Comparison of ENCODE assay signal across 8 mouse cellular contexts in the genomic region with DNA sequence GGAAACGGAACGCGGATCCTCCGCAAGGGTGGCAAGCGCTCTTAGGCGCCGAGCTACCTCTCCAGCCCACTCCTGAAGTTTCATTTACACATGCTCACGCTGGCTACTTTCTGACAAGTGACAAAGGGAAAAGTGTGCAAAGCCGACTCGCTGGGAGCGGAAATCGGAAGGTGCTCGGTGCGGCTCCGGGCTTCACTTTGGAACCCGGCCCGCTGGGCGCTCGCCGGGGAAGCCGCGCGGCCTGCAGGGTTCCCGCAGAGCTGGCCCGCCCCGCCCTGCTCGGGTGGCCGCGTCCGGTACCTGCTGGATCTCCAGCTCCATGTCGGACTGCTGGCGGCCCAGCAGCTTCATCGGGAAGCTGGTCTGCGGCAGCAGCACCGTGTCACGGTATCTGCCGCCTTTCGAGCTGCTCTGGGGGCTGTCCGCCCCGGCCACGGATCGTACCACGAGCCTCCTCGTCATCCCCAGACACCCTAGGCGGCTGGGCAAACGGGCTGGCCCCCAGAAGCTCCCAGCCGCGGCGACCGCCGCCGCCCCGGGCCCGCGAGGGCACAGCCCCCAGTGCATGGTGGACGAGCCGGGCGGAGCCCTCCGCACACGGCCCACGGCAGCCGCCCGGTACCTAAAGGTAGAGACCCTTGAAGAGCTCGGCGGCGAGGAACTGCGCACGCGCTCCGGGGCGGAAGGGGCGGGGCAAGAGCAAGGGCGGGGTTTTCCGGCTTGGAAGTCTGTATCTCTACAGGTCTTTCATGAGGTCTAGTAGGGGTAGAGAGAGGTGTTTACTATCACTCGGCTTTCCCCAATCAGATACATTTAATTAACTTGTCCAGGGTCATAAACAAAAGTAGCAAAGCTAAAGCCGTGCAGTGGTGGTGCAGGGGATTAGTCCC. TPM values are rescaled to one million over a fixed set of nuclear protein-coding genes. Genes with fewer than 3 reads are reported as not detected.
A peak's percentile ranks its signal among the peaks of the same experiment; 100 is the strongest.
DNase-seq lines count a peak whose midpoint lies in the region; ATAC-seq and TF ChIP-seq lines count a peak whose summit lies in the region.

A gene (minus strand): TSS at position 676 of the 890 bp plus-strand sequence.

- under 1% methylated on average over 76 of the region's 76 CpGs for WGBS in heart, embryonic 11.5 days (ENCODE audit: insufficient replicate concordance)
- under 1% methylated on average over 73 of the region's 76 CpGs for WGBS in kidney, postnatal 0 days
- under 1% methylated on average over 76 of the region's 76 CpGs for WGBS in liver, embryonic 11.5 days
- under 1% methylated on average over 76 of the region's 76 CpGs for WGBS in stomach, embryonic 14.5 days

- H3K36me3 ChIP-seq in heart, embryonic 11.5 days (ENCODE audit: control insufficient read depth, insufficient read depth, low read length) = peaks cover 9% of the 10 kb centered on the region
- peaks cover 20% of the 10 kb centered on the region for H3K36me3 ChIP-seq in kidney, postnatal 0 days (ENCODE audit: insufficient read depth, low read length)
- peaks cover 20% of the 10 kb centered on the region for H3K36me3 ChIP-seq in liver, embryonic 11.5 days (ENCODE audit: control insufficient read depth, insufficient read depth, low read length)
- H3K36me3 ChIP-seq in stomach, embryonic 14.5 days (ENCODE audit: control insufficient read depth, insufficient read depth, low read length) = peaks cover 25% of the 10 kb centered on the region

- H3K4me2 ChIP-seq in heart, embryonic 11.5 days = peak within 1 kb of the TSS; percentile 65
- H3K4me2 ChIP-seq in kidney, postnatal 0 days (ENCODE audit: low read length) = peak within 1 kb of the TSS; percentile 69
- peak within 1 kb of the TSS; percentile 71 for H3K4me2 ChIP-seq in liver, embryonic 11.5 days
- peak within 1 kb of the TSS; percentile 49 for H3K4me2 ChIP-seq in stomach, embryonic 14.5 days (replicated peaks; ENCODE audit: low read depth, low read length)

- ATAC-seq in erythroblast, adult 5-6 weeks (replicated peaks; ENCODE audit: low FRiP score, poor library complexity, severe bottlenecking) = peak; percentile 87
- ATAC-seq in heart, embryonic 11.5 days (replicated peaks; ENCODE audit: insufficient number of reproducible peaks, low FRiP score, low TSS enrichment) = peak; percentile 91
- ATAC-seq in kidney, postnatal 0 days (replicated peaks; ENCODE audit: low FRiP score, low read depth) = peak; percentile 82
- ATAC-seq in liver, embryonic 11.5 days (replicated peaks; ENCODE audit: low FRiP score) = peak; percentile 91
- ATAC-seq in stomach, embryonic 14.5 days (ENCODE audit: insufficient number of reproducible peaks, insufficient read depth, low FRiP score, low read depth) = peak; percentile 85

- TF ChIP-seq CTCF in kidney, postnatal 0 days (IDR thresholded peaks at IDR 0.05; ENCODE audit: low read depth) = peak; percentile 5; the same call in 1 of the 2 replicates

- peak within 1 kb of the TSS; percentile 97 for H3K27ac ChIP-seq in heart, embryonic 11.5 days (ENCODE audit: low read depth, low read length)
- H3K27ac ChIP-seq in kidney, postnatal 0 days = peak within 1 kb of the TSS; percentile 96
- peak within 1 kb of the TSS; percentile 96 for H3K27ac ChIP-seq in liver, embryonic 11.5 days (ENCODE audit: low read depth, low read length)
- H3K27ac ChIP-seq in stomach, embryonic 14.5 days (ENCODE audit: low read length) = peak within 1 kb of the TSS; percentile 94

- peaks cover 10% of the 10 kb centered on the region for H3K4me1 ChIP-seq in heart, embryonic 11.5 days (ENCODE audit: control insufficient read depth, insufficient read depth, low read length)
- H3K4me1 ChIP-seq in kidney, postnatal 0 days (replicated peaks; ENCODE audit: insufficient read depth, low read length) = peaks cover 13% of the 10 kb centered on the region; the same call in 1 of the 2 replicates
- peaks cover 15% of the 10 kb centered on the region; the same call in 1 of the 2 replicates for H3K4me1 ChIP-seq in liver, embryonic 11.5 days (replicated peaks; ENCODE audit: control insufficient read depth, insufficient read depth, low read length)
- H3K4me1 ChIP-seq in stomach, embryonic 14.5 days (ENCODE audit: control insufficient read depth, insufficient read depth, low read length) = peaks cover 7% of the 10 kb centered on the region; the same call in 1 of the 2 replicates

- H3K9ac ChIP-seq in heart, embryonic 11.5 days (ENCODE audit: low read depth, low read length) = peak within 1 kb of the TSS; percentile 88
- peak within 1 kb of the TSS; percentile 86 for H3K9ac ChIP-seq in kidney, postnatal 0 days (ENCODE audit: low read depth, low read length)
- H3K9ac ChIP-seq in liver, embryonic 11.5 days (ENCODE audit: low read depth, low read length) = peak within 1 kb of the TSS; percentile 98
- H3K9ac ChIP-seq in stomach, embryonic 14.5 days (replicated peaks; ENCODE audit: low read depth, low read length) = peak within 1 kb of the TSS; percentile 94

- peak; percentile 96 for DNase-seq in B cell, adult 2 months
- DNase-seq in brain, adult 2 months (ENCODE audit: low read depth, low spot score) = peak; percentile 92
- DNase-seq in kidney, postnatal 0 days (ENCODE audit: low spot score) = peak; percentile 88
- peak; percentile 96 for DNase-seq in liver, embryonic 11.5 days (ENCODE audit: low spot score)
- DNase-seq in naive thymus-derived CD4-positive, alpha-beta T cell, adult 2 months (ENCODE audit: low read depth) = peak; percentile 94

- H3K4me3 ChIP-seq in heart, embryonic 11.5 days (ENCODE audit: low read depth, low read length) = peak within 1 kb of the TSS; percentile 86
- peak within 1 kb of the TSS; percentile 80 for H3K4me3 ChIP-seq in kidney, postnatal 0 days (replicated peaks; ENCODE audit: low read depth, low read length)
- H3K4me3 ChIP-seq in liver, embryonic 11.5 days (ENCODE audit: low read depth, low read length) = peak within 1 kb of the TSS; percentile 96
- peak within 1 kb of the TSS; percentile 89 for H3K4me3 ChIP-seq in stomach, embryonic 14.5 days (ENCODE audit: low read depth, low read length)

- H3K27me3 ChIP-seq in heart, embryonic 11.5 days (ENCODE audit: control insufficient read depth, insufficient read depth, low read length) = no peaks in the 10 kb centered on the region
- H3K27me3 ChIP-seq in kidney, postnatal 0 days (ENCODE audit: insufficient read depth, low read length) = no peaks in the 10 kb centered on the region
- no peaks in the 10 kb centered on the region for H3K27me3 ChIP-seq in liver, embryonic 11.5 days (replicated peaks; ENCODE audit: control insufficient read depth, insufficient read depth, low read length)
- no peaks in the 10 kb centered on the region for H3K27me3 ChIP-seq in stomach, embryonic 14.5 days (ENCODE audit: control insufficient read depth, insufficient read depth, low read length)

- H3K9me3 ChIP-seq in heart, embryonic 11.5 days (replicated peaks; ENCODE audit: control insufficient read depth, low read length) = no peaks in the 10 kb centered on the region
- H3K9me3 ChIP-seq in kidney, postnatal 0 days (replicated peaks; ENCODE audit: low read length) = no peaks in the 10 kb centered on the region
- H3K9me3 ChIP-seq in liver, embryonic 11.5 days (ENCODE audit: control insufficient read depth, low read length) = no peaks in the 10 kb centered on the region
- H3K9me3 ChIP-seq in stomach, embryonic 14.5 days (ENCODE audit: control insufficient read depth, low read depth, low read length) = no peaks in the 10 kb centered on the region

RNA-seq across cellular contexts. Expression of the gene that starts here (rescaled TPM):
- 11.7 and 17.3 TPM in 2 replicates for total RNA-seq in erythroblast, adult 5-6 weeks (2015; ENCODE audit: low replicate concordance)
- 12.5 and 17.3 TPM in 2 replicates for total RNA-seq in erythroblast, adult 5-6 weeks (2017; ENCODE audit: low replicate concordance)
- 34.9 and 44.0 TPM in 2 replicates for polyA plus RNA-seq in heart, embryonic 11.5 days (2014; fragmentation: Nextera tagmentation; extraction: Ambion mirVana)
- 31.4 and 33.6 TPM in 2 replicates for polyA plus RNA-seq in kidney, postnatal 0 days (2015; fragmentation: Nextera tagmentation; extraction: Ambion mirVana)
- 41.0 and 49.6 TPM in 2 replicates for polyA plus RNA-seq in liver, embryonic 11.5 days (2014; fragmentation: Nextera tagmentation; extraction: Ambion mirVana)
- 32.0 and 33.9 TPM in 2 replicates for polyA plus RNA-seq in stomach, embryonic 14.5 days (2014; fragmentation: Nextera tagmentation; extraction: Ambion mirVana)

Comparison
In these comparisons a context has a peak if more than half of its experiments do, and no peak if none do; other contexts are left out.
1. Peak in every context shown above with its lines: DNase-seq, ATAC-seq, H3K4me3 ChIP-seq and H3K27ac ChIP-seq.